13 mouse cellular contexts compared by ENCODE assay signal in the genomic region with DNA sequence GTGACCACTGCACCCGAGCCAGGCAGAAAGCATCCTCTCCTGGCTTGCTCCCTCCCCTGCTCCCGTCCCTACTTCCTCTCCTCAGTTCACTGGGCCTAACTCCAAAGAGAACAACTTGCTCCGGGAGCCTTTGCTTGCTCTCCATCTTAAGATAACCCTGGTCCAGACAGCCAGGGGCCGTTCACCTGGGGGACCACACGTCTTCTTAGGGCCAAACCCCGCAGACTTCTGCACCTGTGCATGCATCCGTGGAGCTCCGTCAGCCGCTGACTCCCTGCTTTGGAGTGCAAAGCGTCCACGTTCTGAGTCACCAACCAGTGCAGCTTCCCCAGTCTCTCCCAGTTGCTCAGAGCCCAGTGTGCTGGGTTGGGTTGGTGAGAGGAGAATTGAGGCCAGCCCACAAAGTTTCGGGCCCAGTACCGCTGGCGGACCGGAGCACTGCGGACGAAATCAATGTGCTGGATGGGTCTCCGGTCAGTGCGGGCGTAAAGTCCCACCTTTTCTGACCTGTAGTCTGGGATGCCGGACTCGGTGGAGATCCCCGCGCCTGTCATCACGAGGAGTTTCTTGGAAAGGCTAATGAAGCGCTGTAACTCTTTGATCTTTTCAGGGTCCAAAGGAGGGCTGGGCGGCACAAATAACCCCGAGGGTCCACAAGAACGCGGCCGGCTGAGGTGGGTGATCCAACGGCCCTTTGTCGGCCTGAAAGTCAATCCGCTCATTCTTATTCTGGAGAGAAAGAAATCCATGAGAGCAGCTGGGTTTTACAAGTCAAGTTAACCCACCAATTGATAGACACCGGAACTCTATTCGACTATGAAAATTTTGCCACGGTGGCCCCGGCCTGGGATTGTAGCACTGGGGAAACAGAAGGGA. TPM values are rescaled to one million over a fixed set of nuclear protein-coding genes. Genes with fewer than 3 reads are reported as not detected.
A peak's percentile ranks its signal among the peaks of the same experiment; 100 is the strongest.
DNase-seq lines count a peak whose midpoint lies in the region; ATAC-seq and TF ChIP-seq lines count a peak whose summit lies in the region.
"Had no signal": no experiment of that assay in that cellular context is flagged by ENCODE, and none has a peak within 500 bp of the region (broad histone marks: within the 10 kb centered on the region; RNA-seq: fewer than 3 reads in every experiment).

No protein-coding gene starts in this region.

- 34% methylated on average over 38 of the region's 38 CpGs for WGBS in limb, embryonic 13.5 days

- no peak for TF ChIP-seq POLR2A in testis, adult 2 months (IDR thresholded peaks at IDR 0.05; ENCODE audit: control insufficient read depth, low read depth, low read length)

- H3K9ac ChIP-seq in limb, embryonic 13.5 days = peak overlapping the region; percentile 31
- H3K9ac ChIP-seq: liver, embryonic 13.5 days had no signal

- peak overlapping the region; percentile 82 for H3K4me3 ChIP-seq in testis, adult 2 months (ENCODE audit: control insufficient read depth, low read depth, low read length)
- H3K4me3 ChIP-seq in limb, embryonic 13.5 days = peak overlapping the region; percentile 25
- H3K4me3 ChIP-seq: liver, embryonic 13.5 days had no signal

- no peaks in the 10 kb centered on the region for H3K36me3 ChIP-seq in testis, adult 2 months (ENCODE audit: control insufficient read depth, insufficient read depth, low read length)
- H3K36me3 ChIP-seq in limb, embryonic 13.5 days = peaks cover 18% of the 10 kb centered on the region
- H3K36me3 ChIP-seq: liver, embryonic 13.5 days had no signal

- ATAC-seq in cerebellum, adult (ENCODE audit: insufficient number of reproducible peaks, low FRiP score, low TSS enrichment) = no peak
- no peak for ATAC-seq in limb, embryonic 13.5 days (ENCODE audit: low FRiP score, low read depth)
- ATAC-seq: inflammation-experienced regulatory T-cells, adult 6 months had no signal

- H3K9me3 ChIP-seq in limb, embryonic 13.5 days = no peaks in the 10 kb centered on the region
- H3K9me3 ChIP-seq: liver, embryonic 13.5 days had no signal

- H3K4me2 ChIP-seq in limb, embryonic 13.5 days (replicated peaks) = peak overlapping the region; percentile 50
- H3K4me2 ChIP-seq: liver, embryonic 13.5 days had no signal

- intact Hi-C loops in left cerebral cortex, postnatal 10 days (cut with DNase I) = no loop called here

- no peak for TF ChIP-seq CTCF in testis, adult 2 months (IDR thresholded peaks at IDR 0.05; ENCODE audit: control insufficient read depth, insufficient read depth, insufficient replicate concordance, low read depth, low read length)

- no peak overlapping the region for H3K27ac ChIP-seq in testis, adult 2 months (ENCODE audit: control insufficient read depth, insufficient read depth, low read depth, low read length)
- H3K27ac ChIP-seq in limb, embryonic 13.5 days = no peak overlapping the region
- H3K27ac ChIP-seq: liver, embryonic 13.5 days had no signal

- peaks cover 28% of the 10 kb centered on the region for H3K4me1 ChIP-seq in testis, adult 2 months (ENCODE audit: control insufficient read depth, insufficient read depth, low read length)
- peaks cover 17% of the 10 kb centered on the region for H3K4me1 ChIP-seq in limb, embryonic 13.5 days

- peaks cover 6% of the 10 kb centered on the region; the same call in 1 of the 2 replicates for H3K27me3 ChIP-seq in testis, adult 2 months (ENCODE audit: control insufficient read depth, insufficient read depth, low read length)
- peaks cover 30% of the 10 kb centered on the region for H3K27me3 ChIP-seq in limb, embryonic 13.5 days
- H3K27me3 ChIP-seq: liver, embryonic 13.5 days had no signal

- peak; percentile 59 for DNase-seq in cerebellum, adult 9-11 months
- DNase-seq in testis, postnatal 10 days (ENCODE audit: low spot score) = no peak
- no peak for DNase-seq in thymus, postnatal 4 days
- no peak for DNase-seq in embryo, embryonic 10.5 days (ENCODE audit: low spot score)
- no peak for DNase-seq in left cerebral cortex, postnatal 10 days (ENCODE audit: extremely low spot score in 1 of 2, low spot score in 2 of 2)
- DNase-seq: adrenal gland, adult 2 months; liver, embryonic 13.5 days; thymus, postnatal 25 days had no signal

RNA-seq across cellular contexts. Expression of a gene that starts 1.9 kb away (rescaled TPM):
- polyA plus RNA-seq in testis, adult 2 months (2012; rRNA removed) = 34.6 and 38.4 TPM in 2 replicates
- 25.8 and 27.5 TPM in 2 replicates for polyA plus RNA-seq in limb, embryonic 13.5 days (2015; fragmentation: Nextera tagmentation; extraction: Ambion mirVana)
- total RNA-seq in left cerebral cortex, postnatal 10 days (2021) = 10 to 100 TPM; 26.8 to 31.2 TPM

RNA-seq across cellular contexts. Expression of a gene that starts 16.6 kb away (rescaled TPM):
- 0.64 and 0.87 TPM in 2 replicates for polyA plus RNA-seq in testis, adult 2 months (2012; rRNA removed)
- not detected in 2 replicates for polyA plus RNA-seq in limb, embryonic 13.5 days (2015; fragmentation: Nextera tagmentation; extraction: Ambion mirVana)
- not detected for total RNA-seq in left cerebral cortex, postnatal 10 days (2021)
- total RNA-seq: adrenal gland, adult 2 months had no signal
- polyA plus RNA-seq: adrenal gland, adult 2 months; C2C12; inflammation-experienced regulatory T-cells, adult 6 months; liver, embryonic 13.5 days had no signal

RNA-seq across cellular contexts. Expression of a gene that starts 23.8 kb away (rescaled TPM):
- polyA plus RNA-seq in testis, adult 2 months (2012; rRNA removed) = 81.6 and 82.6 TPM in 2 replicates
- polyA plus RNA-seq in limb, embryonic 13.5 days (2015; fragmentation: Nextera tagmentation; extraction: Ambion mirVana) = 46.9 and 54.0 TPM in 2 replicates
- 10 to 100 TPM; 18.8 to 20.8 TPM for total RNA-seq in left cerebral cortex, postnatal 10 days (2021)

RNA-seq across cellular contexts. Expression of a gene that starts 53.2 kb away (rescaled TPM):
- 61.9 and 63.9 TPM in 2 replicates for polyA plus RNA-seq in testis, adult 2 months (2012; rRNA removed)
- polyA plus RNA-seq in limb, embryonic 13.5 days (2015; fragmentation: Nextera tagmentation; extraction: Ambion mirVana) = 18.2 and 18.4 TPM in 2 replicates
- total RNA-seq in left cerebral cortex, postnatal 10 days (2021) = 10 to 100 TPM; 54.2 to 58.0 TPM
- polyA plus RNA-seq: inflammation-experienced regulatory T-cells, adult 6 months had no signal
